Mouse (Mus musculus) limb, embryonic 13.5 days (tissue): Measurements from ENCODE around the gene Pigf. TPM values are rescaled to one million over a fixed set of nuclear protein-coding genes. Genes with fewer than 3 reads are reported as not detected.

Experiments
- ATAC-seq: fragments of 200-750 bp; cut with Nextera tagmentation; 2 replicates; pipeline ENCODE4 v1.8.0; 2017; ENCODE audit warnings: low read depth, moderate number of reproducible peaks, moderate TSS enrichment; ENCODE audit not compliant: low FRiP score
- H3K27ac ChIP-seq: fragments of 300-500 bp; sonication (generic); 2 replicates; pipeline ENCODE4 v1.5.1; 2015; ENCODE audit warnings: inconsistent platforms, mild to moderate bottlenecking, moderate library complexity
- H3K27me3 ChIP-seq: fragments of 300-500 bp; sonication (generic); 2 replicates; pipeline ENCODE4 v1.6.1; 2015; ENCODE audit warnings: mild to moderate bottlenecking, inconsistent platforms
- H3K36me3 ChIP-seq: fragments of 300-500 bp; sonication (generic); 2 replicates; pipeline ENCODE4 v1.6.1; 2015; ENCODE audit warnings: inconsistent platforms, mild to moderate bottlenecking, moderate library complexity
- H3K4me1 ChIP-seq: fragments of 300-500 bp; sonication (generic); 2 replicates; pipeline ENCODE4 v1.6.1; 2015; ENCODE audit warnings: inconsistent platforms
- H3K4me2 ChIP-seq: fragments of 300-500 bp; sonication (generic); replicated peaks from 2 replicates; pipeline ENCODE4 v1.6.1; 2015; ENCODE audit warnings: inconsistent platforms, mild to moderate bottlenecking, moderate library complexity
- H3K4me3 ChIP-seq: fragments of 300-500 bp; sonication (generic); 2 replicates; pipeline ENCODE4 v1.5.1; 2015; ENCODE audit warnings: moderate library complexity, mild to moderate bottlenecking, inconsistent platforms
- H3K9ac ChIP-seq: fragments of 300-500 bp; sonication (generic); 2 replicates; pipeline ENCODE4 v1.6.1; 2015; ENCODE audit warnings: mild to moderate bottlenecking, inconsistent platforms
- H3K9me3 ChIP-seq: fragments of 300-500 bp; sonication (generic); 2 replicates; pipeline ENCODE4 v1.6.1; 2016; ENCODE audit warnings: inconsistent platforms
- WGBS: fragments of 180-500 bp; shearing (Covaris S2); methylation state at CpG from one replicate; pipeline ENCODE4 v1.1.7; 2015; 5-methylcytosine and 5-hydroxymethylcytosine counted together
- polyA plus RNA-seq: library from polyadenylated mRNA; unstranded; fragments of >200 nt; fragmentation: Nextera tagmentation; extraction: Ambion mirVana; gene quantifications from 2 replicates; pipeline ENCODE4 v1.2.1, GENCODE M21; 2015

Pigf gene
- polyA plus RNA-seq, 1 experiment from 2014 or later = 29.2 TPM

GRCm38 (mm10) chr17:87011301-87012019 is 13.7 kb downstream of the Pigf start:
- no peaks in the 10 kb centered on the region; the same call in 1 of the 2 replicates for H3K4me1 ChIP-seq
- ATAC-seq = no peak
- 82% methylated on average over 13 of the region's 13 CpGs for WGBS
- no peak overlapping the region for H3K4me2 ChIP-seq
- no peak overlapping the region for H3K4me3 ChIP-seq
- H3K36me3 ChIP-seq = peaks cover 24% of the 10 kb centered on the region
- no peaks in the 10 kb centered on the region for H3K27me3 ChIP-seq
- no peak overlapping the region for H3K27ac ChIP-seq
- H3K9ac ChIP-seq = no peak overlapping the region
- no peaks in the 10 kb centered on the region for H3K9me3 ChIP-seq

- Histone ChIP-seq H3K4me2 (no peak overlapping the region), H3K9me3 (no peaks in the 10 kb centered on the region), H3K36me3 (peaks cover 20% of the 10 kb centered on the region), H3K4me3 (no peak overlapping the region), H3K9ac (no peak overlapping the region), H3K27me3 (no peaks in the 10 kb centered on the region), H3K27ac (no peak overlapping the region), H3K4me1 (0 out of 2 replicates have a peak, but pooled peaks cover 3% of the 10 kb centered on the region)
- ATAC-seq = no peak
- 92% methylated on average over 3 of the region's 3 CpGs for WGBS
These were observed 16.3 kb downstream of the Pigf start for GRCm38 (mm10) chr17:87008950-87009349.

GRCm38 (mm10) chr17:86997323-86997722 is 27.9 kb downstream of the Pigf start:
- ATAC-seq = no peak
- 93% methylated on average over 6 of the region's 6 CpGs for WGBS
- Histone ChIP-seq H3K4me1 (no peaks in the 10 kb centered on the region), H3K27ac (no peak overlapping the region), H3K9ac (no peak overlapping the region), H3K4me3 (no peak overlapping the region), H3K36me3 (peaks cover 30% of the 10 kb centered on the region), H3K9me3 (no peaks in the 10 kb centered on the region), H3K27me3 (no peaks in the 10 kb centered on the region), H3K4me2 (no peak overlapping the region)

GRCm38 (mm10) chr17:86991306-86991705 is 33.9 kb downstream of the Pigf start:
- peaks cover 4% of the 10 kb centered on the region for H3K36me3 ChIP-seq
- peaks cover 19% of the 10 kb centered on the region for H3K4me1 ChIP-seq
- no peaks in the 10 kb centered on the region for H3K9me3 ChIP-seq
- H3K9ac ChIP-seq = no peak overlapping the region
- H3K4me2 ChIP-seq = no peak overlapping the region
- no peak overlapping the region for H3K4me3 ChIP-seq
- no peak for ATAC-seq
- H3K27me3 ChIP-seq = no peaks in the 10 kb centered on the region
- no peak overlapping the region for H3K27ac ChIP-seq
- WGBS = 83% methylated on average over 8 of the region's 8 CpGs

- no peak overlapping the region for H3K27ac ChIP-seq
These were observed 36.5 kb downstream of the Pigf start for GRCm38 (mm10) chr17:86988601-86989184.

GRCm38 (mm10) chr17:86988161-86988560 is 37.0 kb downstream of the Pigf start:
- 90% methylated on average over 5 of the region's 5 CpGs for WGBS
- H3K9ac ChIP-seq = no peak overlapping the region
- no peak overlapping the region for H3K4me3 ChIP-seq
- no peak for ATAC-seq
- no peak overlapping the region for H3K4me2 ChIP-seq
- peaks cover 29% of the 10 kb centered on the region for H3K4me1 ChIP-seq
- no peak overlapping the region for H3K27ac ChIP-seq
- no peaks in the 10 kb centered on the region for H3K27me3 ChIP-seq
- H3K36me3 ChIP-seq = peaks cover 11% of the 10 kb centered on the region
- H3K9me3 ChIP-seq = no peaks in the 10 kb centered on the region

More at GRCm38 (mm10) chr17:86988601-86989184, 36.5 kb downstream of the Pigf start:
- Histone ChIP-seq H3K36me3 (peaks cover 6% of the 10 kb centered on the region), H3K9ac (no peak overlapping the region), H3K4me3 (no peak overlapping the region), H3K4me1 (peaks cover 29% of the 10 kb centered on the region), H3K9me3 (no peaks in the 10 kb centered on the region), H3K27me3 (no peaks in the 10 kb centered on the region), H3K4me2 (no peak overlapping the region)
- 67% methylated on average over 6 of the region's 6 CpGs for WGBS
- peak; percentile 45 for ATAC-seq

GRCm38 (mm10) chr17:86986449-86987138 is 38.6 kb downstream of the Pigf start:
- H3K9ac ChIP-seq = no peak overlapping the region
- H3K27me3 ChIP-seq = no peaks in the 10 kb centered on the region
- no peak overlapping the region for H3K4me2 ChIP-seq
- peak; percentile 38; the same call in 1 of the 2 replicates for ATAC-seq
- WGBS = 56% methylated on average over 17 of the region's 17 CpGs
- peaks cover 25% of the 10 kb centered on the region for H3K36me3 ChIP-seq
- no peaks in the 10 kb centered on the region for H3K9me3 ChIP-seq
- H3K4me3 ChIP-seq = no peak overlapping the region
- peaks cover 29% of the 10 kb centered on the region for H3K4me1 ChIP-seq
- no peak overlapping the region for H3K27ac ChIP-seq

- ATAC-seq = no peak
- H3K4me1 ChIP-seq = peaks cover 20% of the 10 kb centered on the region
- peaks cover 53% of the 10 kb centered on the region for H3K36me3 ChIP-seq
- no peaks in the 10 kb centered on the region for H3K27me3 ChIP-seq
- WGBS = 70% methylated on average over 9 of the region's 9 CpGs
- H3K4me2 ChIP-seq = no peak overlapping the region
- no peak overlapping the region for H3K9ac ChIP-seq
- no peak overlapping the region for H3K27ac ChIP-seq
- no peak overlapping the region for H3K4me3 ChIP-seq
- no peaks in the 10 kb centered on the region for H3K9me3 ChIP-seq
These were observed 42.7 kb downstream of the Pigf start for GRCm38 (mm10) chr17:86982497-86982896.

- Histone ChIP-seq H3K27me3 (no peaks in the 10 kb centered on the region), H3K9me3 (no peaks in the 10 kb centered on the region), H3K4me3 (no peak overlapping the region), H3K4me2 (no peak overlapping the region), H3K27ac (no peak overlapping the region), H3K36me3 (peaks cover 53% of the 10 kb centered on the region), H3K4me1 (peaks cover 14% of the 10 kb centered on the region), H3K9ac (no peak overlapping the region)
- 99% methylated on average over 2 of the region's 2 CpGs for WGBS
- ATAC-seq = no peak
These were observed 43.5 kb downstream of the Pigf start for GRCm38 (mm10) chr17:86981701-86982100.

GRCm38 (mm10) chr17:86981205-86981604 is 44.0 kb downstream of the Pigf start:
- peaks cover 10% of the 10 kb centered on the region; the same call in 1 of the 2 replicates for H3K4me1 ChIP-seq
- no peak overlapping the region for H3K4me3 ChIP-seq
- no peak for ATAC-seq
- no peak overlapping the region for H3K4me2 ChIP-seq
- H3K27me3 ChIP-seq = no peaks in the 10 kb centered on the region
- H3K9ac ChIP-seq = no peak overlapping the region
- no peaks in the 10 kb centered on the region for H3K9me3 ChIP-seq
- peaks cover 57% of the 10 kb centered on the region for H3K36me3 ChIP-seq
- WGBS = 90% methylated on average over 1 of the region's 1 CpGs
- H3K27ac ChIP-seq = no peak overlapping the region

- Histone ChIP-seq H3K36me3 (peaks cover 74% of the 10 kb centered on the region), H3K9me3 (no peaks in the 10 kb centered on the region), H3K4me1 (no peaks in the 10 kb centered on the region), H3K4me3 (no peak overlapping the region), H3K27me3 (no peaks in the 10 kb centered on the region), H3K27ac (no peak overlapping the region), H3K9ac (no peak overlapping the region), H3K4me2 (no peak overlapping the region)
- 88% methylated on average over 6 of the region's 6 CpGs for WGBS
- ATAC-seq = no peak
These were observed 46.7 kb downstream of the Pigf start for GRCm38 (mm10) chr17:86978496-86978895.

GRCm38 (mm10) chr17:86976387-86976786 is 48.8 kb downstream of the Pigf start:
- Histone ChIP-seq H3K4me3 (no peak overlapping the region), H3K27ac (no peak overlapping the region), H3K4me2 (no peak overlapping the region), H3K9ac (no peak overlapping the region), H3K36me3 (peaks cover 76% of the 10 kb centered on the region), H3K27me3 (no peaks in the 10 kb centered on the region), H3K9me3 (no peaks in the 10 kb centered on the region), H3K4me1 (0 out of 2 replicates have a peak, but pooled peaks cover 3% of the 10 kb centered on the region)
- WGBS = 80% methylated on average over 10 of the region's 10 CpGs
- no peak for ATAC-seq
